Mouse (Mus musculus): ENCODE measurements around the gene Isg15.

The Isg15 gene

GRCm38 (mm10) chr4:156203001-156203412 lies 2.4 kb upstream of the Isg15 start, which contains the start of gene AW011738:
Gene AW011738, plus strand, starts transcription at chr4:156203304.
- DNase-seq (ENCODE audit: low read depth, low spot score): peak; percentile 94

DNA sequence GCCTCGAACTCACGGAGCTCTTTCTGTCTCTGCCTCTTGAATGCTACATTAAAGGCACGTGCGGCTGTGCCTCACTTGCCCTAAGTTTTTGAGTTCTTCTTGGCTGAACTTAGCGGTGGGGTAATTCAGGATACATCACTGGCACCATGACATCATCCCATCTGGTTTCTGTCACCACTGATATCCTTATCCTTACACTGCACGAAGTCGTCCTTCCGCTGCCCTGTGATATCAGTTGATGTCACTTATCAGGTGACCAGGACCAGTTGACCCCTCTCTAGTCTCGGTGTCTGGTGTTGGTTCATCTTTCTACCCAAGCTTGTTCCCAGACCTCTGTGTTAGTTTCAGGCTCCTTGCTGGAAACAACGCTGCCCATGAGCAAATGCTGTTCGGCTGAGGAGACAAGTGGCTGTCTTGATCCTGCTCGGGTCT lies 1.9 kb upstream of the Isg15 start:
- no peak for DNase-seq (ENCODE audit: low read depth, low spot score)

- peak; percentile 77 for DNase-seq (ENCODE audit: low read depth, low spot score)
Measured at GRCm38 (mm10) chr4:156197829-156198205, 2.8 kb downstream of the Isg15 start.

GRCm38 (mm10) chr4:156197131-156197828 lies 3.3 kb downstream of the Isg15 start, which contains the start of gene Agrn:
Gene Agrn, minus strand, starts transcription at chr4:156197488.
- peak; percentile 69 for DNase-seq (ENCODE audit: low read depth, low spot score)

DNA sequence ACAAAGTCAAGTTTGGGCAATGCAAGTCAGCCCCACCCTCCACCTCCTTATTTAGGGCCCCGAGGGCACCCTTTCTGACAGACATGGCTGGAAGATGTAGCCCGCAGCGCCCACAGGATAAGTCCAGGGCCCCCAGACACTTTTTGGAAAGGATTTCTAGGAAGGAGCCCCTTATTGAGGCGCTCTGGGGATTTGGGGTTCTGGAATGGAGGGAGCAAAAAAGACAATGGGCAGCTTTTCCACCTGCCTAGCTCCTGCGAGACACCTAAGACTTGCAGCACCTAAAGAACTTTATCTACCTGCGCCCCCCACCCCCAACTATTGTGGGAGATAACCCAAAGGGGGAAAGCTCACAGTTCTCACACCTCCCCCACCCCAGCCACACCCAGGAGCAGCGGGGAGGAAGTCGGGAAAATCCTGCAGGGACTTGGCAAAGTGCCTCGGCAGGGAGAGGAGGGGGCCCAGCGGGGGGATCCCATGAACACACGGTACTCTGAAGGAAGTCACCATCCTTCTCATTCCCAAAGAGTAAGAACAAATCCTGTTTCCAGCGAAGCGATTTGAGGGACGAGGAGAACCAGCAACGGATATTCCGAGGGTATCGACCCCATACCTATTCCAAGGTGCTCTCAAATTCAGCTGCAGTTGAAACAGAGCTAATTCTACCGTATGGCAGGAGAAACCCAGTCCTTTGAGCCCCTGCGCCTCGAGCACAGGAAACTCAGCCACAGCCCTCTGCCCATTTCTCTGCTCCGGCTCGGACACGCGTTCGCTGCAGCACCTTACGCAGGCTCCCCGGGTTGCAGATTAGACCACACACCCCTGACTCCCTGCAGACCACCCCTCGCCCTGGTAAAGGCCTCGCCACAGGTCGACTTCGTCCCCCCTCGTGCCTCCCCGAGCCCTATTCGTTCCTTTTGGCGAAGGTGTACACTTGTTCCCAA lies 4.4 kb downstream of the Isg15 start:
- DNase-seq (ENCODE audit: low read depth, low spot score): peak; percentile 19

- DNase-seq (ENCODE audit: low read depth, low spot score): no peak
Measured at GRCm38 (mm10) chr4:156194346-156194745, 6.3 kb downstream of the Isg15 start.

DNA sequence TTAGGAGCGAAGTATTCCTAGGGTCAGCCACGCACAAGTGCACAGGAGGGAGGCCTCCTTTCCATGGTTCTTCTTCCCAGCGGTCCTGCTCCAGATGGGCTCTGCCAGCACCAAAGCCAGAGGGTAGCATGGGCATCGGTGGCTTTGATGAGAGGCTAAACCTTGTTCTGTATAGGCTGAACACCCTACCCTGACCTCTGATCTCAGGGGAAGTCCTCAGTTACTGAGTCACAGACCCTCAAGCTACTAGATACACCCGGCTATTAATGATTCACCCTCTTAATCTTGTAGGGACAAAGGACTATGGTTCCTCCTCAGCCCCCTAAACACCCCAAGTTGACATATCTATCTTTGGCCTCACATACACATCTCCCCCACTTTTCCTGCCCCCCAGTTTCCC lies 6.7 kb downstream of the Isg15 start:
- DNase-seq (ENCODE audit: low read depth, low spot score): no peak

DNA sequence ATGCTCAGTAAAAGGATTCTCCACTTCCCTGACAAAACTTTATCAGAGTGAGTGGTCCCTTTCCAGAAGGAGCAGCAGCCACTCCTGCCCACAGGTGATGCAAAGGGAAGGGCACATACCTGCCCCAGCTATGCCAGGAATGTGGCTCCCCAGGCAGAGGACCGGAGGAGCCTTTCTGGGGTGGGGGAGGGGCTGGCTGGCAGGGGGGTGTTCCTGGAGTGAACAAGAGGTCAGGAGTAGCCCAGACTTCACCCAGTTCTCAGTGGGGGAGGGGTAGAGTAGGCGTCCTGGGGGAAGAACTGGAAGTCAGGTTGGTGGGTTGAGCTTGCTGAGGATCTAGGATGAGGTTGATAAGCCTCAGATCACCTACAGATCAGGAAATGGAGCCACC lies 7.4 kb downstream of the Isg15 start:
- no peak for DNase-seq (ENCODE audit: low read depth, low spot score)

DNA sequence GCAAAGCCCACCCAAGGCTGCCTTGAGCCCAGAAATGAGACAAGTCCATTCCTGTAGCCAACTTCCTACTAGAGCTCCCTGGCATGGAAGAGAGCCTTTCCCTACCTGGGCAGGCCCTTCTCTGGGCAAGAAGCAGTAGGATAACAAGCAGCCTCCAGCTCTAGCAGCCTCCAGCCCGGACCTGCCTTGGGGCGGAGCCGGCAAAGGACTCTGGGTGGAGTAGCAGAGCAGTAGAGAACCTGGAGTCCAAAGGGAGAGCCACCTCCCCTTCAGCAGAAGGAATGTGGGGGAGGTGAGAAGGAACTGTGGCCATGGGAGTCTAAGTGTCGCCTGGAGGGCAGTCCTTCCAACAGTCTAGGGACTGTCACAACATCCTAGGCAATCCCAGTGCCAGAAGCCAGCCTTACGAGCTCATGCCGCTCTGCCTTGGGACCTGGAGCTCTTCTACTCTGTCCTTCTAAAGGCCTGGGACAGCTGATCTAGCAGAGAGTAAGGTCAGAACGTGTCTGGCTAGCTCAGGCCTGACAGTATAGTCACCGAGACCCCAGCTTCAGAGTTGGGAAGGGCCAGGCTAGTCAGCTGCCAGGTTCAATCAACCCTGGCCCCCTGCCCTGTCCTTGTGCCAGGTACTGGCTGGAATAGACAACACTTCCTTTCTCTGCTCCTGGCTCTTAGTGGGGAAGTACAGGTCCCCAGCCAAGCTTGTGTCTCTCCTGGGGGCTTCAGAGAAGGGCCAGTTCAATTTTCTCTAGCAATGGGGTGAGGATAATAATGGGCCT lies 8.0 kb downstream of the Isg15 start:
- DNase-seq (ENCODE audit: low read depth, low spot score): no peak

GRCm38 (mm10) chr4:156188811-156189323 lies 11.8 kb downstream of the Isg15 start:
- DNase-seq (ENCODE audit: low read depth, low spot score): no peak

- DNase-seq (ENCODE audit: low read depth, low spot score): no peak
Measured at GRCm38 (mm10) chr4:156188162-156188810, 12.3 kb downstream of the Isg15 start.

DNA sequence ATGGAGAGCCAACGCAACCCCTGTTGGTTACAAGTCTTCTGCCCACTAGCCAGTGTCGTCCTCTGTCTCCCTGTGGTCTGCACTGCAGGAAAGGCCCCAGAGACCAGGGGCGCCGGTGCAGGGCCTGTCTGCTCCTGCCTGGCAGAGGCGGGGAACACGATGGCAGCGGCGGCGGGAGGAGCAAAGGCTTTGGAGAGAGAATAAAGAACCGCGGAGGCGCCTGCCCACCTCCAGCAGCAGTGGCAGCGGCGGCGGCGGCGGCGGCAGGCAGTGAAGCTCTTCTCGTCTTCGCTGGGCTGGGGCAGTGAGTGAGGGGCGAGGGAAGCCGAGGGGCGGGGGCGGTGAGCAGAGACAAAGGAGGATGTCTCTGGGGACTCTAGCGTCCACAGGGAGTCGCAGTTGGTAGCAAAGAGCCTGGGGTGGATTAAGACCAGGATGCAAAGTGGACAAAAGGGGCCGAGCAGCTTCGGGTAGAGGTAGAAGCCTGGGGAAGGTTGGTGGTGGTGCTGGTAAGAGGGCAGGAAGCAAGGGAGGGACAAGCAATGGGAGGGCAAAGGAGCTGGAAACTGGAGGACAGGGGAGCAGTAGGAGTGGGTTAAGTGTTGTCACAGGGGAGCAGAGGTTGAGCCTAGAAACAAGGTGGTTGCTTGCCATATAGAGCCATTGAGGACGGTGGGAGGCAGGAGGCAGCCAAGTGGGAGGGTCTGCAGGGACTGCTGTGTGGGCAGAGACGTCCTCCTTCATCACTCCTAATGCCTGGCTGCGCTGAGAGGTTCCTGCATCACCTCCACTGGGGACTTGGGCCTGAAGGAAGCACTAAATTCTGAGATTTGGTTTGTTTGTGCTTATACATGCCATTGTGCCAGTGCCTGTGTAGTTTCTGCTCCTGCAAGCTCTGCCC lies 14.4 kb downstream of the Isg15 start:
- no peak for DNase-seq (ENCODE audit: low read depth, low spot score)

DNA sequence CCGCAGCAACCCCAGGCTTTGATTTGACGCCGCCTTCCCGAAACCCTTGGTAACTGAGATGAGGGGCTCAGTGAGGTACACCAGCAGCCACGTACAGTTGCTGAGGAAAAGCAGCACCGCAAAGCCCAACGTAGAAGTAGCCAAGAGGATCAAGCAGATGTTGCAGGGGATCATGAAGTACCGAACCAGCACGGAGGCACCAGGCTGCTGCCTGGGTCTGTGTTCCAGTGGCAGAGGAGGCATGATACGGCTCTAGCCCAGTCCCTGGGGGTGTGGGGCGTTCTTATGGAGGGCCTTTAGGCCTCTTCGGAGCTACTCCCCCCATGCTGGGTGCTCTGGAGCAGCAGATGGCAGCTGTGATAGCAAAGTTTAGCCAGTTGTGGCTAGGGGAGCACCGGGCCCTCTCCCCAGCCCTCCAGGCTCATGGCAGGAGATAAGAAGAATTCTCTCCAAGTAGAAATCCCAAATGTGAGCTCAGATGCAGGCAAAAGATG lies 15.1 kb downstream of the Isg15 start:
- DNase-seq (ENCODE audit: low read depth, low spot score): no peak

DNA sequence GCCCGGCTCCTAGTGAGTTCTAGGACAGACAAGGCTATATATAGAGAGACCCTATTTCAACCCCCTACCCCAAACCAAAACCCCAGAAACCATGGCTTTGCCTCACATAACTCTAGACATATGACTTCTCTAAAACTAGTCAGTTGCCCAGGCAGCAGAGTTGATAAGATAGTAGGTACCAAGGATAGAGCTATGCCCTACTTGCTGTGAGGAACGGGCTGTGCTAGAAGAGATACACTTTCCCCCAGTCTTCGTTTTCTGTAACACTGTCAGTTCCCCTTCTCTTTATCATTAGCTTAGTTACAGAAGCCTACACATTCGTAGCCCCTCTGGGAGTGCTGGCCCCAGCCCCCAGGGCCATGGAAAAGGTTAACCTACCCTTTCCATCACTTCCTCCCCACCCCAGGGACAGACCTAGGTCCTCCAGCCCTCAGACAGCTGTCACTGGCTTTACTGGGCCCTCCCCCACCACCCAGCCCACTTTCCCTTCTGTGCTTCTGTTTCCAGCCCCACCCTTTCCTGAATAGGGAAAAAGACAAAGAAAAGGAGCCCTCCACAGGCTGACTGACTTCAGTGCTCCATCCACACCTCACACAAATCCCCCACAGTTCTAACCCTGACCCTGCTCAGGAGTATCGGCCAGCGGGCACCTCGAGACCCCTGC lies 16.2 kb downstream of the Isg15 start:
- DNase-seq (ENCODE audit: low read depth, low spot score): no peak

DNA sequence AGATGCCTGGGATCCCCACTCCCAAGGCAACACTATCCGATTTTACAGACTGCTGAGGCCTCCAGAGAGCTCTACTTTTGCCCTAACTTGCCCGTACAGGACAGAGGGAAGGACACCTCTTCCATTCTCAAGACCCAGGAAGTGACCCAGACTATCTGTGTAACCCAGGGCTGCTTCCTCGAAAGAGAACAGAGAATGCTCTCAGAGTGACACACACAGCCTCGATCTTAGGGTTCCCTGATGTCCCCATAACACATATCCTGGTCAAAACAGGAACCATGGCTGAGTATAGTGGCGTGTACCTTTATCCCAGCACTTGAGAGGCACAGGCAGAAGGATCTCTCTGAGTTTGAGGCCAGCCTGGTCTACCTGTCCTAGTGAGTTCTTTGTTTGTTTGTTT lies 16.9 kb downstream of the Isg15 start:
- no peak for DNase-seq (ENCODE audit: low read depth, low spot score)

DNA sequence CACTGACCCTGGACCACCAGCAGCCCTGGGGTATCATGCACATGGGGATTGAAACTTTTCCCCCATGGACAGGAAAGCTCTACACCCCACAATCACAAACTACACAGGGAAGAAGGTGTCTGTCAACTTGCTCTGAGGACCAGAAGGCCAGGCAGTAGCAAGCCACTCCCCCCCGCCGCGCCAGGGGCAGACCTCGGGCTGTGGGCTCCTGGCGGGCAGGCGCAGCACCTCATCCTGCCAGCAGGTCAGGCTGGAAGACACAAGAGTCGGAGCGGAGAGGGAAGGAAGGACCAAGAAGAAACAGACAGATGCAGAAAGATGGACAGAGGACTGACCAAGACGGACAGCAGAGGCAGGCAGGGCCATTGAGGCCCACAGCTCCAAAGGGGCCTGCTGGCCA lies 23.0 kb downstream of the Isg15 start:
- DNase-seq (ENCODE audit: low read depth, low spot score): no peak

- no peak for DNase-seq (ENCODE audit: low read depth, low spot score)
Measured at GRCm38 (mm10) chr4:156171828-156172227, 28.8 kb downstream of the Isg15 start.

- DNase-seq (ENCODE audit: low read depth, low spot score): no peak
Measured at GRCm38 (mm10) chr4:156169129-156169528, 31.5 kb downstream of the Isg15 start.

DNA sequence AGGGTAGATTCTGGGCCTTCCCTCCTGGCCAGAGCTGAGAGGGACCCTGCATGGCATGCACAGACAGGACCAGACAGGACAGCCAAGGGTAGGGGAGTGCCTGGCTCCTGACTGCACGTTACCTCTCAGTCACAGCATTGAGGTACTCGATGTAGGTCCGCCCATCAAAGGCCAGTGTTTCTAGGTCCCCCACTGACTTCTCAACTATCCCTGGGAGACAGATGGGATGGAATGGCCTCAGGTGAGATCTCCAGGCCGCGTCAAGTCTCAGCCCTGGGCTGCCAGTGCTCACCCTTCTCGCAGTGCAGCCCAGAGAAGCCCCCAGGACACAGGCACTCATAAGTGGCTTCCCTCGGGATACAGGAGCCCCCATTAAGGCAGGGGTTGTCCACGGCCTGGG lies 32.0 kb downstream of the Isg15 start:
- no peak for DNase-seq (ENCODE audit: low read depth, low spot score)
